Mouse (Mus musculus) hindbrain, embryonic 10.5 days (tissue): ENCODE measurements around the gene Sf1. TPM values are rescaled to one million over a fixed set of nuclear protein-coding genes. Genes with fewer than 3 reads are reported as not detected.
A peak's percentile ranks its signal among the peaks of the same experiment; 100 is the strongest.

ENCODE experiments used
- DNase-seq: peaks from one replicate; pipeline ENCODE4 v3.0.0-alpha.2; 2017; ENCODE audit warnings: low spot score
- H3K27ac ChIP-seq: fragments of 300-500 bp; sonication (generic); 2 replicates; pipeline ENCODE4 v1.5.1; 2016; ENCODE audit warnings: mild to moderate bottlenecking, moderate library complexity
- H3K27me3 ChIP-seq: fragments of 300-500 bp; sonication (generic); 2 replicates; pipeline ENCODE4 v1.6.1; 2016; ENCODE audit warnings: mild to moderate bottlenecking; ENCODE audit not compliant: poor library complexity, insufficient read depth, severe bottlenecking
- H3K36me3 ChIP-seq: fragments of 300-500 bp; sonication (generic); 2 replicates; pipeline ENCODE4 v1.6.1; 2016; ENCODE audit warnings: mild to moderate bottlenecking, moderate library complexity
- H3K4me1 ChIP-seq: fragments of 300-500 bp; sonication (generic); replicated peaks from 2 replicates; pipeline ENCODE4 v1.6.1; 2016; ENCODE audit warnings: mild to moderate bottlenecking
- H3K4me3 ChIP-seq: fragments of 300-500 bp; sonication (generic); 2 replicates; pipeline ENCODE4 v1.5.1; 2016; ENCODE audit warnings: mild to moderate bottlenecking, moderate library complexity
- H3K9me3 ChIP-seq: fragments of 300-500 bp; sonication (generic); 2 replicates; pipeline ENCODE4 v1.6.1; 2016; ENCODE audit warnings: mild to moderate bottlenecking, moderate library complexity
- WGBS: fragments of 180-500 bp; shearing (Covaris S2); methylation state at CpG from one replicate; pipeline ENCODE4 v1.1.7; 2016; 5-methylcytosine and 5-hydroxymethylcytosine counted together
- polyA plus RNA-seq: library from polyadenylated mRNA; unstranded; fragments of >200 nt; fragmentation: Nextera tagmentation; extraction: Ambion mirVana; gene quantifications from 2 replicates; pipeline ENCODE4 v1.2.1, GENCODE M21; 2016

Gene Sf1
- polyA plus RNA-seq, 1 experiment from 2014 or later = 221 TPM

GRCm38 (mm10) chr19:6334673-6335457 is 28.6 kb upstream of the Sf1 start, which contains the start of gene Men1:
Men1 (plus strand) TSS chr19:6334979.
- DNase-seq = peak; percentile 95
- Histone ChIP-seq H3K36me3 (peaks cover 34% of the 10 kb centered on the region), H3K4me3 (peak within 1 kb of the TSS; percentile 85), H3K9me3 (no peaks in the 10 kb centered on the region), H3K4me1 (peaks cover 52% of the 10 kb centered on the region), H3K27me3 (no peaks in the 10 kb centered on the region), H3K27ac (peak within 1 kb of the TSS; percentile 90)
- WGBS = under 1% methylated on average over 43 of the region's 43 CpGs

GRCm38 (mm10) chr19:6335458-6335827 is 28.0 kb upstream of the Sf1 start:
- no peak for DNase-seq
- no peaks in the 10 kb centered on the region for H3K9me3 ChIP-seq
- peak overlapping the region; percentile 90 for H3K27ac ChIP-seq
- peaks cover 40% of the 10 kb centered on the region for H3K36me3 ChIP-seq
- WGBS = under 1% methylated on average over 25 of the region's 25 CpGs
- peaks cover 57% of the 10 kb centered on the region for H3K4me1 ChIP-seq
- H3K4me3 ChIP-seq = peak overlapping the region; percentile 85
- no peaks in the 10 kb centered on the region for H3K27me3 ChIP-seq

- Histone ChIP-seq H3K27ac (0 out of 2 replicates have a peak overlapping the region, but pooled peaks have one; percentile 42), H3K9me3 (no peaks in the 10 kb centered on the region), H3K27me3 (peaks cover 5% of the 10 kb centered on the region; the same call in 1 of the 2 replicates), H3K4me3 (peak overlapping the region; percentile 85), H3K36me3 (peaks cover 42% of the 10 kb centered on the region), H3K4me1 (peaks cover 64% of the 10 kb centered on the region)
- WGBS = 93% methylated on average over 10 of the region's 10 CpGs
- DNase-seq = no peak
Measured at GRCm38 (mm10) chr19:6336920-6337319, 26.6 kb upstream of the Sf1 start.

GRCm38 (mm10) chr19:6338171-6338570 is 25.3 kb upstream of the Sf1 start:
- H3K27me3 ChIP-seq = peaks cover 5% of the 10 kb centered on the region; the same call in 1 of the 2 replicates
- H3K4me1 ChIP-seq = peaks cover 72% of the 10 kb centered on the region
- no peak overlapping the region; the same call in 1 of the 2 replicates for H3K4me3 ChIP-seq
- WGBS = 93% methylated on average over 7 of the region's 7 CpGs
- no peak overlapping the region for H3K27ac ChIP-seq
- H3K36me3 ChIP-seq = peaks cover 54% of the 10 kb centered on the region
- no peak for DNase-seq
- H3K9me3 ChIP-seq = no peaks in the 10 kb centered on the region

- peak overlapping the region; percentile 76; the same call in 1 of the 2 replicates for H3K4me3 ChIP-seq
- peaks cover 74% of the 10 kb centered on the region for H3K4me1 ChIP-seq
- 92% methylated on average over 11 of the region's 11 CpGs for WGBS
- no peak overlapping the region for H3K27ac ChIP-seq
- no peak for DNase-seq
- no peaks in the 10 kb centered on the region for H3K9me3 ChIP-seq
- peaks cover 60% of the 10 kb centered on the region for H3K36me3 ChIP-seq
- H3K27me3 ChIP-seq = peaks cover 5% of the 10 kb centered on the region; the same call in 1 of the 2 replicates
Measured at GRCm38 (mm10) chr19:6338716-6339115, 24.8 kb upstream of the Sf1 start.

- Histone ChIP-seq H3K27ac (no peak overlapping the region), H3K36me3 (peaks cover 64% of the 10 kb centered on the region), H3K4me3 (peak overlapping the region; percentile 76), H3K27me3 (peaks cover 5% of the 10 kb centered on the region; the same call in 1 of the 2 replicates), H3K4me1 (peaks cover 72% of the 10 kb centered on the region), H3K9me3 (no peaks in the 10 kb centered on the region)
- no peak for DNase-seq
- 94% methylated on average over 6 of the region's 6 CpGs for WGBS
Measured at GRCm38 (mm10) chr19:6339191-6339590, 24.3 kb upstream of the Sf1 start.

GRCm38 (mm10) chr19:6339890-6340504 is 23.5 kb upstream of the Sf1 start:
- WGBS = 70% methylated on average over 15 of the region's 15 CpGs
- H3K36me3 ChIP-seq = peaks cover 72% of the 10 kb centered on the region
- no peak overlapping the region for H3K27ac ChIP-seq
- peak overlapping the region; percentile 76; the same call in 1 of the 2 replicates for H3K4me3 ChIP-seq
- H3K9me3 ChIP-seq = no peaks in the 10 kb centered on the region
- peaks cover 66% of the 10 kb centered on the region for H3K4me1 ChIP-seq
- no peak for DNase-seq
- peaks cover 5% of the 10 kb centered on the region; the same call in 1 of the 2 replicates for H3K27me3 ChIP-seq

GRCm38 (mm10) chr19:6340524-6341452 is 22.7 kb upstream of the Sf1 start, which contains the start of gene Map4k2:
Map4k2 (plus strand) TSS chr19:6341135.
- DNase-seq = peak; percentile 74
- H3K27me3 ChIP-seq = peaks cover 5% of the 10 kb centered on the region; the same call in 1 of the 2 replicates
- H3K27ac ChIP-seq = peak within 1 kb of the TSS; percentile 87
- H3K4me1 ChIP-seq = peaks cover 63% of the 10 kb centered on the region
- peaks cover 80% of the 10 kb centered on the region for H3K36me3 ChIP-seq
- peak within 1 kb of the TSS; percentile 76 for H3K4me3 ChIP-seq
- H3K9me3 ChIP-seq = no peaks in the 10 kb centered on the region
- 7% methylated on average over 72 of the region's 72 CpGs for WGBS

GRCm38 (mm10) chr19:6341453-6342077 is 21.9 kb upstream of the Sf1 start:
- Histone ChIP-seq H3K27ac (peak overlapping the region; percentile 87), H3K27me3 (peaks cover 5% of the 10 kb centered on the region; the same call in 1 of the 2 replicates), H3K4me3 (peak overlapping the region; percentile 76), H3K36me3 (peaks cover 87% of the 10 kb centered on the region), H3K9me3 (no peaks in the 10 kb centered on the region), H3K4me1 (peaks cover 55% of the 10 kb centered on the region)
- 12% methylated on average over 23 of the region's 23 CpGs for WGBS
- DNase-seq = no peak

- peak overlapping the region; percentile 76 for H3K4me3 ChIP-seq
- peaks cover 5% of the 10 kb centered on the region; the same call in 1 of the 2 replicates for H3K27me3 ChIP-seq
- H3K27ac ChIP-seq = no peak overlapping the region
- H3K9me3 ChIP-seq = no peaks in the 10 kb centered on the region
- peaks cover 87% of the 10 kb centered on the region for H3K36me3 ChIP-seq
- WGBS = 83% methylated on average over 5 of the region's 5 CpGs
- DNase-seq = no peak
- H3K4me1 ChIP-seq = peaks cover 47% of the 10 kb centered on the region
Measured at GRCm38 (mm10) chr19:6342276-6342933, 21.1 kb upstream of the Sf1 start.

GRCm38 (mm10) chr19:6343066-6343925 is 20.2 kb upstream of the Sf1 start:
- Histone ChIP-seq H3K36me3 (peaks cover 85% of the 10 kb centered on the region), H3K4me3 (peak overlapping the region; percentile 76), H3K4me1 (peaks cover 47% of the 10 kb centered on the region), H3K9me3 (no peaks in the 10 kb centered on the region), H3K27ac (no peak overlapping the region), H3K27me3 (peaks cover 5% of the 10 kb centered on the region; the same call in 1 of the 2 replicates)
- no peak for DNase-seq
- 85% methylated on average over 19 of the region's 19 CpGs for WGBS
